Mouse (Mus musculus) stomach, embryonic 16.5 days (tissue): ENCODE measurements at regions not wholly inside any gene's neighbourhood (a gene's known extent, or its start where the extent isn't known, plus 50 kb on each side); places are given as distances from the start of the nearest gene placed in this dataset.

Experiments
- ATAC-seq: fragments of 200-750 bp; cut with Nextera tagmentation; 2 replicates; pipeline ENCODE4 v1.8.0; 2017; ENCODE audit warnings: moderate number of reproducible peaks, moderate TSS enrichment; ENCODE audit not compliant: insufficient read depth, low FRiP score
- H3K27ac ChIP-seq: fragments of 300-500 bp; sonication (generic); 2 replicates; pipeline ENCODE4 v1.5.1; 2014; ENCODE audit warnings: low read length
- H3K27me3 ChIP-seq: fragments of 300-500 bp; sonication (generic); 2 replicates; pipeline ENCODE4 v1.6.1; 2014; ENCODE audit warnings: low read length, control low read depth, mixed read lengths; ENCODE audit not compliant: control insufficient read depth, insufficient read depth
- H3K36me3 ChIP-seq: fragments of 300-500 bp; sonication (generic); 2 replicates; pipeline ENCODE4 v1.6.1; 2014; ENCODE audit warnings: low read length; ENCODE audit not compliant: control insufficient read depth, insufficient read depth
- H3K4me1 ChIP-seq: fragments of 300-500 bp; sonication (generic); 2 replicates; pipeline ENCODE4 v1.6.1; 2014; ENCODE audit warnings: low read length, control low read depth, mixed read lengths; ENCODE audit not compliant: control insufficient read depth, insufficient read depth
- H3K4me2 ChIP-seq: fragments of 300-500 bp; sonication (generic); 2 replicates; pipeline ENCODE4 v1.6.1; 2014; ENCODE audit warnings: low read depth, low read length, mixed read lengths
- H3K4me3 ChIP-seq: fragments of 300-500 bp; sonication (generic); replicated peaks from 2 replicates; pipeline ENCODE4 v1.5.1; 2014; ENCODE audit warnings: mild to moderate bottlenecking, low read length
- H3K9ac ChIP-seq: fragments of 300-500 bp; sonication (generic); 2 replicates; pipeline ENCODE4 v1.6.1; 2014; ENCODE audit warnings: low read length
- H3K9me3 ChIP-seq: fragments of 300-500 bp; sonication (generic); replicated peaks from 2 replicates; pipeline ENCODE4 v1.6.1; 2016; ENCODE audit warnings: low read length, control low read depth; ENCODE audit not compliant: control insufficient read depth
- WGBS: fragments of 180-500 bp; shearing (Covaris S2); extraction: QIAGEN DNeasy Blood & Tissue Kit; methylation state at CpG from one replicate; pipeline ENCODE4 v1.1.7; 2014; 5-methylcytosine and 5-hydroxymethylcytosine counted together

DNA sequence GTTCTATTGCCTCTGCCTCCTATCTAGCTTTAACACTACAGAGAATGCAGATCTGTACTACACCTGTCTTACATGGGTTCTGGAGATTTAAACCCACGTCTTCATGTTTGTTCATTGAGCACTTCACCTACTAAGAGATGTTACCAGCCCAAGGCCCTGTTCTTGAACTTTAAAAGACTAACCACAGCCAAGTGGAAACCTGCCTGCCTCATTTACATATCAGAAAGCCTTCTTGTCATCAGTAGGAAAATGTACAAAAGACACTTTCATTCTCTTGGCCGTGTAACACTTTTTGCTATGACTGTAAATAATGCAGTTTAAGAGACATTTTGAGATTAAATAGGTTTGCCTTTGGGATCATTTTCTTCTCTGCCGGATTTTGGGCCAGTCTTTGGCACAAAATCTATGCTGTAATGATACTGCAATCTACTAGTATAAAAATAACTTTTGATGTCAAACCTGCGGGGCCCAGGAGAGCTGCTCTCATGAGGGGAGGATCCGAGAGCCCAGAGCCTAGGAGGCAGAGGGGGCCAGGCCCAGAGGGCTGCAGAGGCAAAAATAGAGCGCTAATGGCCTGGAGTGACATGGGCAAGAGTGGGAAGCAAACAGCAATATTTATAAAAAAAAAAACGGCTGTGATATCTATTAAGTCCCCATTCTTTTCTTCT lies 318.4 kb upstream of the Myo3a start:
- Histone ChIP-seq H3K4me1 (no peaks in the 10 kb centered on the region), H3K9ac (no peak overlapping the region), H3K9me3 (no peaks in the 10 kb centered on the region), H3K4me2 (peak overlapping the region; percentile 50), H3K4me3 (0 out of 2 replicates have a peak overlapping the region, but pooled peaks have one; percentile 36), H3K36me3 (no peaks in the 10 kb centered on the region), H3K27me3 (no peaks in the 10 kb centered on the region), H3K27ac (no peak overlapping the region)
- no peak for ATAC-seq
- 61% methylated on average over 7 of the region's 7 CpGs for WGBS

DNA sequence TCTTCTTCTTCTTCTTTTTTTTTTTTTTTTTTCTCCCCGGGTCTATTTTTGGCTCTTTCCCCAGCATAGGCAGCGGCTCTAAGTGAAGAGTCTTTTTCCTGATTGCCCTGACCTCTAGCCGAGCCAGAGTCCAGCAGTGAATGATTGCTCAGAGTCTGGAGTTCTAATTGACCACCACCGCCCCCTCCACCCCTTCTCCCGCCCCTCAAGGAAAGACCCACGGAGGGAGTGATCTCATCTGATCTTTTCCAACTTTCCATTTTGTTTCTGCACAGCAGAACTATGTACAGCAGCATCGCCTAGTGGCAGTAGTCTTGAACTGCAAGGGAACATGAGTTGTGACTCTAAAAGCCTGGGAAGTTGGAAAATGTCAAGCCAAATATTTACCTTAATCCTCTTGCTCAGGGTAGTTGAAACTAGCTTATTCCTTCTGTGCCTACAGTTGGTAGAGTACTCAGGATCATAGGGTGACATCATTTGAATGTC lies 317.8 kb upstream of the Myo3a start:
- peak; percentile 73; the same call in 1 of the 2 replicates for ATAC-seq
- no peaks in the 10 kb centered on the region for H3K36me3 ChIP-seq
- peak overlapping the region; percentile 36 for H3K4me3 ChIP-seq
- no peaks in the 10 kb centered on the region for H3K9me3 ChIP-seq
- 7% methylated on average over 7 of the region's 7 CpGs for WGBS
- H3K27ac ChIP-seq: no peak overlapping the region
- H3K27me3 ChIP-seq: no peaks in the 10 kb centered on the region
- 0 out of 2 replicates have a peak overlapping the region, but pooled peaks have one; percentile 44 for H3K9ac ChIP-seq
- H3K4me1 ChIP-seq: no peaks in the 10 kb centered on the region
- H3K4me2 ChIP-seq: peak overlapping the region; percentile 50

DNA sequence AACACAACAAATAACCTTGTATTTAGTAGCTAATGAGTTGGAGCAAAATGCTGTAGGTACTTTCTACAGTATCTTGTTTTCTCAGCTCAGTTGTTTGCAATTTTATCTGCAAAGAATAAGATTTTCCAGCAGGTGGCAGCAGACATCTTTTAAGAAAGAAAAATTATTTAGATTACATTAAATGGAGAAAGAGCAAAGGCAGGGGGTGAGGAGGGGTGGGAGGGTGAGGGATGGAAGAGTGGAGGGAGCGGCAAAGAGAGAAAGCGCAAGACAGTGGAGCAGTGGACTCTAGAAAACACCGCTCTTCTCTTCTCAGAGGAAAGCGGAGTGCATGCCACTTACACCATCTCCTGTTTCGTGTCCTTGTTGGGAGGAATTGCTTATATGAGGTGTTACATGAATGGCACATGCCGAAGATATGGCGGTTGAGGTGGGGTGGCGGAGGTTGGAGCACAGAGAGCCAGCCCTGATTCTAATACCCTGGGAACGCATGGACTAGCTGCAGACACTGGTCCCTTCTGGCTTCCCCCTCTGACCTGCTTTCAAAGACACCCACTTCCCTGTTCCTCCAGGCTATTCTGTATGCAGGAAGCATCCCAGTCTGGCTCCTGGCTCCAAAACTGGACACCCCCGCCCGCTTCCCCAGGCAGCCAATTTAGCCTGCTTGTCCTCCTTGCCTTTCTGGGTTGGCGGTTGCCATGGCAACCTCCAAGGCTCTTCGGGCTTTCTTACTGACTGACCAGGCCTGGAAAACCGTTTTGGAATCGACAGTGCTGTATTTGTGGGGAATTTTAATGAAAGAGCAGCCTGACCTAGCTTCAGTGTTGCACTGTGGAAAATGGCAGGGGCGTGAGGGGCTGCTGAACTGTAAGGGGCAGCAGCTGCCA lies 309.3 kb upstream of the Myo3a start:
- Histone ChIP-seq H3K4me2 (peak overlapping the region; percentile 55), H3K27me3 (no peaks in the 10 kb centered on the region), H3K9me3 (no peaks in the 10 kb centered on the region), H3K36me3 (no peaks in the 10 kb centered on the region), H3K4me3 (peak overlapping the region; percentile 38), H3K4me1 (no peaks in the 10 kb centered on the region), H3K27ac (no peak overlapping the region), H3K9ac (peak overlapping the region; percentile 46; the same call in 1 of the 2 replicates)
- WGBS: 20% methylated on average over 16 of the region's 16 CpGs
- peak; percentile 53; the same call in 1 of the 2 replicates for ATAC-seq

DNA sequence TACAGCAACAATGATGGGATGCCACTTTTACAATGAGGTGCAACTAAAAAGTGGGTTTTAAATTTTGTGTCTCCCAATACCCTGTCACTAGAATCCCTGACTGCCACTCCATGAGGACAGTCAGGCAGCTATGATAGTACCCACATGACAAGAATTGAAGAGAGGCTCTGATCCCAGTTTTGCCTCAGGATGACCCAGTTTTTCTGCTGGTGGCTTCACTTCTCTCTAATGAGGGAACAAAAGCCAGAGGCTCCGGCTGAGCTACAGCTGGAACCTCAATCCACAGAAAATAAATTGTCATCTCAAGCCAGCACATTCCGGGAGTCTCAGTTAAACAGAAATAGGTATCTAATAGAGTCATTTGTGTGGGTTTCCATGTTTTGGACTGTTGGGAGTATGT lies 308.2 kb upstream of the Myo3a start:
- Histone ChIP-seq H3K9ac (no peak overlapping the region), H3K9me3 (no peaks in the 10 kb centered on the region), H3K36me3 (no peaks in the 10 kb centered on the region), H3K4me3 (no peak overlapping the region), H3K4me1 (no peaks in the 10 kb centered on the region), H3K27ac (no peak overlapping the region), H3K4me2 (no peak overlapping the region), H3K27me3 (no peaks in the 10 kb centered on the region)
- 63% methylated on average over 2 of the region's 2 CpGs for WGBS
- no peak for ATAC-seq

DNA sequence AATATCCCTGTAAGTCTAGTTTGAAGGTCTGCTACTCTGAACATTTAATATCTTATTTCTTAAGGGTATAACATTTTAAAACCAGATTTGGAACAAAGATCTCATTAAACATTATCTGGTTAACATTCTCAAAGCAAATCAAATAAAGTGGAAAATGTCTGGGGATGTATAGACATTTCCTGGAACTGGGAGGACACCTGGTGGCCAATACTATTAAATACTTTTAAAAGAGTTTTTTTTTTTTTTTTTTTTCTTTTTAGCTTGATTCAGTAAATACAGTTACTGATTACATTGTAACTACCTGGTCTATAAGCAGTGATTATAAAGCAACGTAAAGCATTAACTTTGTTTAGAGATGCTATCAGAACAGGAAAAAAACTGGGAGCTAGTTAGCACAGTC lies 299.6 kb upstream of the Myo3a start:
- Histone ChIP-seq H3K4me2 (no peak overlapping the region), H3K9ac (no peak overlapping the region), H3K4me1 (no peaks in the 10 kb centered on the region), H3K36me3 (no peaks in the 10 kb centered on the region), H3K4me3 (no peak overlapping the region), H3K27me3 (no peaks in the 10 kb centered on the region), H3K9me3 (no peaks in the 10 kb centered on the region), H3K27ac (no peak overlapping the region)
- 24% methylated on average over 1 of the region's 1 CpGs for WGBS
- no peak for ATAC-seq

DNA sequence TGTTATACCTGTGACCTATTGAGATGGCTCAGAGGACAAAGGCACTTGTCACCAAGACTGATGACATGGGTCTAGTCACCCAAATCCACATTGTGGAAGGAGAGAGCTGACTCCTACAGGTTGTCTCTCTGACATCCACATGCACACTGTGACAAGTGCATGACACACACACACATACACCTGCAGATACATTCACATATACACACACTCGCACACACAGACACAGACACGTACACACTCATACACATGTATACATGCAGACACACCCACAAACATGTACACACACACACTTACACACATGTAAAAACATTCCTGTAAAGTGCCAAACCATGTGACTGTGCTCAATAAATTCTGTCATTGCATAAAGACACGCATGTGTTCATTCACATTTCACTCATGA lies 287.3 kb upstream of the Myo3a start:
- Histone ChIP-seq H3K9ac (no peak overlapping the region), H3K36me3 (no peaks in the 10 kb centered on the region), H3K4me2 (no peak overlapping the region), H3K27ac (no peak overlapping the region), H3K4me3 (no peak overlapping the region), H3K9me3 (no peaks in the 10 kb centered on the region), H3K4me1 (no peaks in the 10 kb centered on the region), H3K27me3 (no peaks in the 10 kb centered on the region)
- ATAC-seq: no peak
- 91% methylated on average over 3 of the region's 3 CpGs for WGBS

DNA sequence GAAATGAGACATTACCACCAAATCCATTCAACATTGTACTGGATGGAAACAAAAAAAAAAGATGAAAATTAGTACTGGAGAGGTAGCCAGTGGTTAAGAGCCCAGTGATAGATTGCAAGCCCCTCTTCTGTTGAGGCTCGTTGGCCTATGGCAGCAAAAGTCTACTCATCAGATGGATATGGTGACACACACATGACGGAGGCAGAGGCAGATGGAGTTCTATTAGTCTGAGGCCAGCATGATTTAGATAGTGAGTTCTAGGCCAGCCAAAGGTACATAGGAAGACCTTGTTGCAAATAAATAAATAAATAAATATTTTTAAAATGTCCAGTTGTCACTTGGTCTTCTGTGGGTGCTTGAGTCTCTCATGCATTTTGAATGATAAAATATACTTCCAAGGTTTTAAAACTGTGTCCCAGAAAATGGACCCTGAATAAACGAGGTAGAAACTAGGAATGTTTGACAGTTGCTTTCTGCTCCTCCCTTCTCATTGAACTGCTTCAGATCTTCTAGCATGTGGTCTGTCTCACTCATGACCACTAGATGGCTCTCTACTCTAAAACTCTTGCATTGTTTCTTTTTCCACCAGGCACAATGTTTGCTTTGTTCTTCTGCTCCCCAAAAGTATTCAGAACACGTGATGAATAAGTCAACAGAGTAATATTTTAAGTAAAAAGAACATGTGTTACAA lies 286.4 kb upstream of the Myo3a start:
- no peak for ATAC-seq
- no peak overlapping the region for H3K27ac ChIP-seq
- H3K9me3 ChIP-seq: no peaks in the 10 kb centered on the region
- no peaks in the 10 kb centered on the region for H3K4me1 ChIP-seq
- no peak overlapping the region for H3K4me3 ChIP-seq
- no peak overlapping the region for H3K9ac ChIP-seq
- no peak overlapping the region for H3K4me2 ChIP-seq
- H3K36me3 ChIP-seq: no peaks in the 10 kb centered on the region
- 47% methylated on average over 4 of the region's 4 CpGs for WGBS
- no peaks in the 10 kb centered on the region for H3K27me3 ChIP-seq

DNA sequence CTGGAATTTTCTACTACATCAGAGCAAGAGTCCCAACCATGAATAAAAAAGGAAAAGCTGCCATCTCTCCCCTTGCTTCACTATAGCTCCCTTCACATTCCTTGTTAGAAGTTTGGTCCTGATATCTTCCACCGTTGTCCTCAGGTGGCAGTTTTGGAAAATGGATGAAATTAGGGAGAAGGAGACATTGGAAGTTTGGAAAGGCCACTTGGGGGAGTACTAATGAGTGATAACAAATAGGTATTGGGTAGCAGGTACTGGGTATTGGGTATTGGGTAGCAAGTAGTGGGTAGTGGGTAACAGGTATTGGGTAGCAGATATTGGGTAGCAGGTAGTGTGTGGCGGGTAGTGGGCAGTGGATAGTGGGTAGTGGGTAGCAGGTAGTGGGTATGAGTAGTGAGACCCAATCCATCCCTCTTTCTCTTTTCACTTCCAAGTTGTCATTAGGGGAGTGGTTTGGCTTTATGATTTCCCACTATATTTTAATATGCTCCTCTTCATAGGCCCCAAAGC lies 285.8 kb upstream of the Myo3a start:
- Histone ChIP-seq H3K4me1 (no peaks in the 10 kb centered on the region), H3K4me3 (no peak overlapping the region), H3K36me3 (no peaks in the 10 kb centered on the region), H3K27ac (no peak overlapping the region), H3K4me2 (no peak overlapping the region), H3K9ac (no peak overlapping the region), H3K27me3 (no peaks in the 10 kb centered on the region), H3K9me3 (no peaks in the 10 kb centered on the region)
- ATAC-seq: no peak
- 77% methylated on average over 2 of the region's 2 CpGs for WGBS
